ENCODE assay signal across 25 mouse cellular contexts in genomic region chr9:105967976-105968375, GRCm38 (mm10). TPM values are rescaled to one million over a fixed set of nuclear protein-coding genes. Genes with fewer than 3 reads are reported as not detected.
"Had no signal": no experiment of that assay in that cellular context is flagged by ENCODE, and none has a peak within 500 bp of the region (broad histone marks: within the 10 kb centered on the region; RNA-seq: fewer than 3 reads in every experiment).

No protein-coding gene starts in this region.

- ATAC-seq: hindbrain, embryonic 16.5 days; inflammation-experienced regulatory T-cells, adult 6 months; intestine, embryonic 15.5 days; intestine, postnatal 0 days; liver, embryonic 12.5 days had no signal

- H3K36me3 ChIP-seq: heart, embryonic 12.5 days; hindbrain, embryonic 10.5 days; hindbrain, embryonic 12.5 days; intestine, embryonic 15.5 days; limb, embryonic 13.5 days; limb, embryonic 15.5 days; liver, embryonic 12.5 days had no signal

- DNase-seq: gastrocnemius, adult 2 months; gastrocnemius, postnatal 10 days; gastrocnemius, postnatal 25 days; heart, adult 2 months; heart, postnatal 10 days; heart, postnatal 4 days; kidney, adult 18-20 months; kidney, adult 8-10 months; kidney, postnatal 14 days; kidney, postnatal 36 days; layer of hippocampus, adult 9-11 months; layer of hippocampus, postnatal 36 days; left cerebral cortex, postnatal 4 days had no signal

- H3K9ac ChIP-seq: heart, embryonic 12.5 days; hindbrain, embryonic 12.5 days; hindbrain, embryonic 14.5 days; intestine, embryonic 15.5 days; limb, embryonic 13.5 days; limb, embryonic 15.5 days; liver, embryonic 12.5 days; liver, embryonic 14.5 days had no signal

- H3K9me3 ChIP-seq: heart, embryonic 12.5 days; hindbrain, embryonic 10.5 days; hindbrain, embryonic 12.5 days; intestine, embryonic 15.5 days; limb, embryonic 13.5 days; limb, embryonic 15.5 days; liver, embryonic 12.5 days had no signal

- H3K4me1 ChIP-seq: heart, embryonic 12.5 days; hindbrain, embryonic 10.5 days; hindbrain, embryonic 12.5 days; intestine, embryonic 15.5 days; limb, embryonic 13.5 days; limb, embryonic 15.5 days; liver, embryonic 12.5 days had no signal

- H3K27me3 ChIP-seq: hindbrain, embryonic 12.5 days; intestine, embryonic 15.5 days; limb, embryonic 13.5 days; limb, embryonic 15.5 days; liver, embryonic 12.5 days had no signal

- H3K4me2 ChIP-seq: heart, embryonic 12.5 days; hindbrain, embryonic 12.5 days; hindbrain, embryonic 14.5 days; intestine, embryonic 15.5 days; limb, embryonic 13.5 days; limb, embryonic 15.5 days; liver, embryonic 12.5 days had no signal

- H3K4me3 ChIP-seq: gastrocnemius, adult 2 months; heart, adult 2 months; heart, embryonic 12.5 days; hindbrain, embryonic 10.5 days; hindbrain, embryonic 12.5 days; intestine, embryonic 15.5 days; limb, embryonic 13.5 days; limb, embryonic 15.5 days; liver, embryonic 12.5 days had no signal

- H3K27ac ChIP-seq: gastrocnemius, adult 2 months; heart, adult 2 months; hindbrain, embryonic 10.5 days; hindbrain, embryonic 12.5 days; hindbrain, embryonic 14.5 days; intestine, embryonic 15.5 days; limb, embryonic 13.5 days; limb, embryonic 15.5 days; liver, embryonic 12.5 days; liver, embryonic 14.5 days had no signal

RNA-seq across cellular contexts. Expression of gene Col6a5, which starts 7.5 kb away (rescaled TPM):
- polyA plus RNA-seq: hindbrain, embryonic 14.5 days; inflammation-experienced regulatory T-cells, adult 6 months; liver, embryonic 12.5 days had no signal
